In genomic region chr3:53649425-53649824, GRCm38 (mm10) we compare ENCODE assay signal across 19 mouse cellular contexts. TPM values are rescaled to one million over a fixed set of nuclear protein-coding genes. Genes with fewer than 3 reads are reported as not detected.
DNase-seq lines count a peak whose midpoint lies in the region; ATAC-seq lines count a peak whose summit lies in the region.
"Had no signal": no experiment of that assay in that cellular context is flagged by ENCODE, and none has a peak within 500 bp of the region (broad histone marks: within the 10 kb centered on the region; RNA-seq: fewer than 3 reads in every experiment).

No protein-coding gene starts in this region.

- H3K36me3 ChIP-seq in heart, embryonic 15.5 days, result peaks cover 7% of the 10 kb centered on the region; the same call in 1 of the 2 replicates
- no peaks in the 10 kb centered on the region for H3K36me3 ChIP-seq in midbrain, embryonic 14.5 days (ENCODE audit: control insufficient read depth, insufficient read depth, low read length)
- H3K36me3 ChIP-seq in midbrain, embryonic 10.5 days, result peaks cover 35% of the 10 kb centered on the region
- H3K36me3 ChIP-seq: midbrain, embryonic 13.5 days had no signal

- WGBS in heart, embryonic 15.5 days, result 43% methylated on average over 4 of the region's 4 CpGs
- whole genome bisulfite sequencing in midbrain, embryonic 14.5 days, result 44% methylated on average over 4 of the region's 4 CpGs
- WGBS in midbrain, embryonic 10.5 days, result 43% methylated on average over 4 of the region's 4 CpGs

- H3K27me3 ChIP-seq in heart, embryonic 15.5 days, result no peaks in the 10 kb centered on the region
- H3K27me3 ChIP-seq in midbrain, embryonic 14.5 days (ENCODE audit: control insufficient read depth, insufficient read depth, low read length), result no peaks in the 10 kb centered on the region
- 0 out of 2 replicates have a peak, but pooled peaks cover 7% of the 10 kb centered on the region for H3K27me3 ChIP-seq in midbrain, embryonic 10.5 days (ENCODE audit: low read depth, poor library complexity, severe bottlenecking)
- H3K27me3 ChIP-seq: forebrain, embryonic 12.5 days; midbrain, embryonic 13.5 days; neural tube, embryonic 13.5 days; stomach, embryonic 15.5 days had no signal

- peaks cover 2% of the 10 kb centered on the region; the same call in 1 of the 2 replicates for H3K9me3 ChIP-seq in heart, embryonic 15.5 days (replicated peaks)
- no peaks in the 10 kb centered on the region for H3K9me3 ChIP-seq in midbrain, embryonic 14.5 days (ENCODE audit: control insufficient read depth, low read length)
- peaks cover 28% of the 10 kb centered on the region for H3K9me3 ChIP-seq in midbrain, embryonic 10.5 days (replicated peaks)
- H3K9me3 ChIP-seq: midbrain, embryonic 13.5 days had no signal

- no peak overlapping the region for H3K4me3 ChIP-seq in heart, embryonic 15.5 days
- H3K4me3 ChIP-seq in midbrain, embryonic 14.5 days (replicated peaks; ENCODE audit: low read depth, low read length), result no peak overlapping the region
- no peak overlapping the region for H3K4me3 ChIP-seq in midbrain, embryonic 10.5 days
- H3K4me3 ChIP-seq: forebrain, embryonic 12.5 days; midbrain, embryonic 13.5 days; neural tube, embryonic 13.5 days had no signal

- peaks cover 12% of the 10 kb centered on the region for H3K4me1 ChIP-seq in heart, embryonic 15.5 days (replicated peaks)
- H3K4me1 ChIP-seq in midbrain, embryonic 14.5 days (ENCODE audit: control insufficient read depth, insufficient read depth, low read length), result peaks cover 3% of the 10 kb centered on the region; the same call in 1 of the 2 replicates
- H3K4me1 ChIP-seq in midbrain, embryonic 10.5 days, result peaks cover 37% of the 10 kb centered on the region

- no peak overlapping the region for H3K4me2 ChIP-seq in heart, embryonic 15.5 days
- H3K4me2 ChIP-seq in midbrain, embryonic 14.5 days (ENCODE audit: low read length), result no peak overlapping the region

- H3K27ac ChIP-seq in heart, embryonic 15.5 days, result 0 out of 2 replicates have a peak overlapping the region, but pooled peaks have one; percentile 19
- H3K27ac ChIP-seq in midbrain, embryonic 14.5 days (replicated peaks; ENCODE audit: low read depth, low read length), result no peak overlapping the region
- no peak overlapping the region for H3K27ac ChIP-seq in midbrain, embryonic 10.5 days (replicated peaks)

- no peak for DNase-seq in heart, adult 11 months
- peak; percentile 11 for DNase-seq in midbrain, embryonic 14.5 days
- no peak for DNase-seq in midbrain, embryonic 10.5 days (ENCODE audit: low spot score)
- peak; percentile 23 for DNase-seq in R1 (ENCODE audit: low read depth, low spot score)
- DNase-seq in B cell, adult 2 months, result no peak
- DNase-seq: adrenal gland, adult 2 months; cerebellum, adult 11-12 months; heart, postnatal 14 days; kidney, adult 11 months; right cerebral cortex, adult 18-20 months; right cerebral cortex, postnatal 4 days; thymus, postnatal 36 days had no signal

- no peak for ATAC-seq in heart, embryonic 15.5 days (replicated peaks; ENCODE audit: insufficient number of reproducible peaks, insufficient read depth, low FRiP score, low read depth)
- ATAC-seq in midbrain, embryonic 14.5 days (ENCODE audit: low FRiP score, low TSS enrichment), result no peak
- no peak for ATAC-seq in cerebellum, adult (ENCODE audit: insufficient number of reproducible peaks, low FRiP score, low TSS enrichment)

- no peak overlapping the region for H3K9ac ChIP-seq in heart, embryonic 15.5 days
- no peak overlapping the region for H3K9ac ChIP-seq in midbrain, embryonic 14.5 days (replicated peaks; ENCODE audit: low read length)
- H3K9ac ChIP-seq: forebrain, embryonic 12.5 days; midbrain, embryonic 13.5 days; neural tube, embryonic 13.5 days; stomach, embryonic 15.5 days had no signal

RNA-seq across cellular contexts. Expression of gene Frem2, which starts 7.7 kb away (rescaled TPM):
- polyA plus RNA-seq in heart, embryonic 15.5 days (2015; fragmentation: Nextera tagmentation; extraction: Ambion mirVana), result 2.2 and 3.7 TPM in 2 replicates
- 1.1 TPM in 2 replicates for polyA plus RNA-seq in midbrain, embryonic 14.5 days (2014; fragmentation: Nextera tagmentation; extraction: Ambion mirVana)
- 3.3 and 4.4 TPM in 2 replicates for polyA plus RNA-seq in midbrain, embryonic 10.5 days (2016; fragmentation: Nextera tagmentation; extraction: Ambion mirVana)
- polyA plus RNA-seq: C2C12 had no signal

Comparison
In these comparisons a context has a peak if more than half of its experiments do, and no peak if none do; other contexts are left out.
1. DNase-seq: peak in midbrain, embryonic 14.5 days (single experiment) and R1 (single experiment); none in heart, adult 11 months (single experiment), midbrain, embryonic 10.5 days (single experiment) and B cell, adult 2 months (0 of 2).